Mouse (Mus musculus) intestine, postnatal 0 days (tissue): ENCODE results near the gene Rnf11. TPM values are rescaled to one million over a fixed set of nuclear protein-coding genes. Genes with fewer than 3 reads are reported as not detected.

ENCODE experiments used
- ATAC-seq: fragments of 200-750 bp; cut with Nextera tagmentation; 2 replicates; pipeline ENCODE4 v1.8.0; 2017; ENCODE audit warnings: mild to moderate bottlenecking, moderate TSS enrichment, moderate library complexity
- H3K27ac ChIP-seq: fragments of 300-500 bp; sonication (generic); 2 replicates; pipeline ENCODE4 v1.5.1; 2014; ENCODE audit warnings: mild to moderate bottlenecking, low read depth, low read length, moderate library complexity
- H3K27me3 ChIP-seq: fragments of 300-500 bp; sonication (generic); replicated peaks from 2 replicates; pipeline ENCODE4 v1.6.1; 2014; ENCODE audit warnings: low read length, mixed read lengths; ENCODE audit not compliant: control insufficient read depth, insufficient read depth
- H3K36me3 ChIP-seq: fragments of 300-500 bp; sonication (generic); 2 replicates; pipeline ENCODE4 v1.6.1; 2014; ENCODE audit warnings: mild to moderate bottlenecking, moderate library complexity; ENCODE audit not compliant: control insufficient read depth, insufficient read depth
- H3K4me1 ChIP-seq: fragments of 300-500 bp; sonication (generic); replicated peaks from 2 replicates; pipeline ENCODE4 v1.6.1; 2014; ENCODE audit warnings: antibody characterized with exemption, low read length, mixed read lengths; ENCODE audit not compliant: control insufficient read depth, insufficient read depth
- H3K4me2 ChIP-seq: fragments of 300-500 bp; sonication (generic); replicated peaks from 2 replicates; pipeline ENCODE4 v1.6.1; 2014; ENCODE audit warnings: low read depth, mild to moderate bottlenecking, moderate library complexity
- H3K4me3 ChIP-seq: fragments of 300-500 bp; sonication (generic); 2 replicates; pipeline ENCODE4 v1.5.1; 2014; ENCODE audit warnings: low read depth, low read length
- H3K9ac ChIP-seq: fragments of 300-500 bp; sonication (generic); 2 replicates; pipeline ENCODE4 v1.6.1; 2014; ENCODE audit warnings: mild to moderate bottlenecking, low read depth, low read length
- H3K9me3 ChIP-seq: fragments of 300-500 bp; sonication (generic); 2 replicates; pipeline ENCODE4 v1.6.1; 2016; ENCODE audit warnings: mixed run types; ENCODE audit not compliant: control insufficient read depth
- CTCF ChIP-seq: sonication (generic); IDR thresholded peaks from 2 replicates; pipeline ENCODE4 v1.5.1; 2016; ENCODE audit warnings: low read depth, mild to moderate bottlenecking, control low read depth, antibody characterized with exemption, moderate library complexity
- WGBS: fragments of 180-500 bp; shearing (Covaris S2); extraction: QIAGEN DNeasy Blood & Tissue Kit; methylation state at CpG from one replicate; pipeline ENCODE4 v1.1.7; 2014; 5-methylcytosine and 5-hydroxymethylcytosine counted together
- polyA plus RNA-seq: library from polyadenylated mRNA; unstranded; fragments of >200 nt; fragmentation: Nextera tagmentation; extraction: Ambion mirVana; gene quantifications from 2 replicates; pipeline ENCODE4 v1.2.1, GENCODE M21; 2015

Rnf11 gene
- polyA plus RNA-seq = 36.0 and 39.2 TPM in 2 replicates

DNA sequence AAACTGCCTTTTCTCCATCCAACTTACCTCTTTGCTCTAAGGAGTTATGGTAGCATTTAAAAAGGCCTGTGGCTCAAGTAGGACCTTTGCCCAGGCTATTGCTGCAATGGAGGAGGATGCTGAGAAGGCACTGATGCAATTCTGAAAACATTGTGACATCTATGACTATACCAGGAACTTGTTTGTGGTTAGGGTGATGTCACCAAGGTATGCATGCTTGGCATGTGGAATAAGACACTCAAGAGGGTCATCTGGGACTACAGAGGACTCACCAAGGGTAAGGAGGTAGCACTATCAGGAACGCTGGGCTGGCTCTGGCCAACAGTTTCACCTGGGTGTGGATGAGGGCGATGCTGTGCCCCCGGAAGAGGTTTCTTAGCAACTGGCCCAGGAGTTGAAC, at the start of gene Rnf11:
Rnf11 (minus strand) TSS at position 108 of the 400 bp plus-strand sequence.
- Histone ChIP-seq H3K4me3 (no peak within 1 kb of the TSS), H3K27ac (no peak within 1 kb of the TSS), H3K36me3 (no peaks in the 10 kb centered on the region), H3K27me3 (no peaks in the 10 kb centered on the region), H3K4me2 (no peak within 1 kb of the TSS), H3K4me1 (no peaks in the 10 kb centered on the region), H3K9ac (no peak within 1 kb of the TSS), H3K9me3 (no peaks in the 10 kb centered on the region)
- WGBS = 64% methylated on average over 3 of the region's 3 CpGs
- no peak for TF ChIP-seq CTCF
- peak; percentile 73 for ATAC-seq

- H3K27ac ChIP-seq = no peak within 1 kb of the TSS
- no peaks in the 10 kb centered on the region for H3K9me3 ChIP-seq
- no peak within 1 kb of the TSS for H3K4me3 ChIP-seq
- H3K9ac ChIP-seq = no peak within 1 kb of the TSS
- no peak for TF ChIP-seq CTCF
- no peaks in the 10 kb centered on the region for H3K36me3 ChIP-seq
- no peak within 1 kb of the TSS for H3K4me2 ChIP-seq
- 87% methylated on average over 2 of the region's 2 CpGs for WGBS
- no peaks in the 10 kb centered on the region for H3K27me3 ChIP-seq
- no peaks in the 10 kb centered on the region for H3K4me1 ChIP-seq
- ATAC-seq = no peak
Observed at GRCm38 (mm10) chr4:109531111-109531510, 46.6 kb upstream of the Rnf11 start, which contains the start of gene 4930522H14Rik. 4930522H14Rik (minus strand) TSS chr4:109531297.

DNA sequence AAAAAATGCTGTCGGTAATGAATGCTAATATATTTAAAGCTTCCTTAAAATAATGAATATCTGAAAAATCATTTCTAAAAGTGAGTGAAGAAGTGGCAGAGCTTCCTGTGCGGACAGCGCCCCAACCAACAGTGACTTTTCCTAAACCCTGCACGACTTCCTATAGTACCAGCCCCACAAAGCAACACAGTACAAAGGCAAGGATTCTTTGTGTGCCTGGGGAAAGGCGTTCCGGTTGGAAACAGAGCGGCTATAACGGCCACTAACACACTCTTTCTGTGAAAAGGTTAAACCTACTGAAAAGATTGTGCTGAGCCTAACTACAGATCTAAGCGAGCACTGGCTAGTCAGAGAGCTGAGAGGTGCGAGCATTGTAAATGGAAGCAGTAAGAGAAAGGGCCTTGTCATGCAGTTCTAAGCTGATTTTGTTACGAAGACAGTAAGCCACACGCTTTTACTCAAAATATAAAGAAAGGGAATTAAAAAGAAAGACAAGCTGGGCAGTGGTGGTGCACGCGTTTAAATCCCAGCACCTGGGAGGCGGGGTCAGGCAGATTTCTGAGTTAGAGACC, 45.8 kb upstream of the Rnf11 start:
- no peak for ATAC-seq
- no peak overlapping the region for H3K4me2 ChIP-seq
- no peaks in the 10 kb centered on the region for H3K4me1 ChIP-seq
- no peaks in the 10 kb centered on the region for H3K9me3 ChIP-seq
- no peaks in the 10 kb centered on the region for H3K27me3 ChIP-seq
- H3K4me3 ChIP-seq = no peak overlapping the region
- WGBS = 77% methylated on average over 15 of the region's 15 CpGs
- no peaks in the 10 kb centered on the region for H3K36me3 ChIP-seq
- no peak overlapping the region for H3K27ac ChIP-seq
- TF ChIP-seq CTCF = no peak
- H3K9ac ChIP-seq = no peak overlapping the region

DNA sequence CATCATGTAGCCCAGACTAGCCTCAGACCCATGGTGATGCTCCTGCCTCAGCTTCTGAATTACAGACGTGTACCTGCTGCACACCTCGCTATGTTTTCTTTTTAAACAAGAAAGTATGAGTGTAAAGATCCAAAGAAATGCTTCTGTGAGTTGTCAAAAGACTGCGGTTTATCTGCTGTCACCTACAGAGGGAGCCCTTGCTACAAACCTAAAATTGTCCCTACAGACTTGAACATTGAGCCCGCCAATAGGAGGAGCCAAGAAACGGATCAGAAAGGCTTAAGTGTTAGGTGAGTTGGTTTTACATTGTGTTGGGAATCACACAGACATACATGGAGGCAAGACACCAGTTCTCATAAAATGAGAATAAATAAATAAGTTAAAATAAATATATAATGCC, 20.4 kb upstream of the Rnf11 start:
- Histone ChIP-seq H3K9ac (no peak overlapping the region), H3K4me2 (no peak overlapping the region), H3K27ac (no peak overlapping the region), H3K4me1 (no peaks in the 10 kb centered on the region), H3K36me3 (no peaks in the 10 kb centered on the region), H3K9me3 (no peaks in the 10 kb centered on the region), H3K4me3 (no peak overlapping the region), H3K27me3 (no peaks in the 10 kb centered on the region)
- WGBS = 2% methylated on average over 5 of the region's 5 CpGs
- no peak for ATAC-seq
- peak; percentile 86 for TF ChIP-seq CTCF

- no peak for ATAC-seq
Observed at GRCm38 (mm10) chr4:109498476-109498875, 13.9 kb upstream of the Rnf11 start.

DNA sequence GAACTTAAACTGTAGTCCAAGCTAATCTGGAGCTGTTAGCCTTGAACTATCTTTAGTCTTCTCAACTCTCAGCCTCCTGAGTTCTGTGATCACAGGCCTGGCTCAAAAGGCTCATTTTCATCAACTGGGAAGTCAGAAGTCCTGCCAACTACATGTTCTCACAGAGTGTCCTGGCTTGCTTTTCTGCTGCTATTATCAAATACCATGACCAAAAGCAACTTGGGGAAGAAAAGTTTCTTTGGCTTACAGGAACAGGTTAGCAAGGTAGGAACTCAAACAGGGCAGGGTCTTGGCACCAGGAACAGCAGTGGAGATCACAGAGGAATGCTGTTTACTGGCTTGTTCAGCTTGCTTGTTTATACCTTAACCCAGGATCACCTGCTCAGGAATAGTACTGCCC, 9.1 kb upstream of the Rnf11 start:
- H3K4me1 ChIP-seq = no peaks in the 10 kb centered on the region
- H3K9ac ChIP-seq = no peak overlapping the region
- no peak overlapping the region for H3K4me3 ChIP-seq
- no peak for TF ChIP-seq CTCF
- H3K27ac ChIP-seq = no peak overlapping the region
- no peaks in the 10 kb centered on the region for H3K9me3 ChIP-seq
- no peaks in the 10 kb centered on the region for H3K27me3 ChIP-seq
- ATAC-seq = no peak
- H3K36me3 ChIP-seq = no peaks in the 10 kb centered on the region
- H3K4me2 ChIP-seq = no peak overlapping the region

More at GRCm38 (mm10) chr4:109498476-109498875, 13.9 kb upstream of the Rnf11 start:
- H3K27me3 ChIP-seq = no peaks in the 10 kb centered on the region
- no peaks in the 10 kb centered on the region for H3K9me3 ChIP-seq
- no peak for TF ChIP-seq CTCF
- no peak overlapping the region for H3K4me2 ChIP-seq
- H3K36me3 ChIP-seq = no peaks in the 10 kb centered on the region
- H3K4me3 ChIP-seq = no peak overlapping the region
- no peak overlapping the region for H3K27ac ChIP-seq
- no peak overlapping the region for H3K9ac ChIP-seq
- H3K4me1 ChIP-seq = no peaks in the 10 kb centered on the region
- WGBS = 72% methylated on average over 11 of the region's 11 CpGs
